Mouse (Mus musculus): ENCODE data around the gene Erbb3.

DNA sequence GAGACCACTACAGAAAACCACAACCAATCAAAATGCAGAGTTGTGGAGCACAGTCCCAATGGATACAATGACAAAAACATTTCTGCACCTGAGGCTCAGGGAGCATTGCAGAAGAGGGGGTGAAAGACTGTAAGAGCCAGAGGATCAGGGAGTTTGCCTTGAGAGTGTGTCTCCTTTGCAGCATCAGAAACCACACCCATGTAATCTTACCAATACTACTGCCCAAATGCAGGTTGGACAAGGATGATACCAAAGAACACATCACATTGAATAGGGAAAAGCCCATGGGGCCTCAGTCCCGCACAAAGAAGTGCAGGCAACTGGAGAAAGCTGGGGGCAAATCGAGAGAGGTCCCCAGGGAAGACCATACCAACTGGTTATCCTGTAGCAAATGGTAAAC lies 40.3 kb upstream of the Erbb3 start:
- TF ChIP-seq CTCF (IDR thresholded peaks at IDR 0.05; ENCODE audit: low read depth, low read length) (no peak), POLR2AphosphoS5 (IDR thresholded peaks at IDR 0.05; ENCODE audit: insufficient replicate concordance, low read depth, low read length) (no peak)
